Mouse (Mus musculus): ENCODE data around the gene Cldn13. TPM values are rescaled to one million over a fixed set of nuclear protein-coding genes. Genes with fewer than 3 reads are reported as not detected.

Gene Cldn13
- total RNA-seq, 1 experiment, result not detected

DNA sequence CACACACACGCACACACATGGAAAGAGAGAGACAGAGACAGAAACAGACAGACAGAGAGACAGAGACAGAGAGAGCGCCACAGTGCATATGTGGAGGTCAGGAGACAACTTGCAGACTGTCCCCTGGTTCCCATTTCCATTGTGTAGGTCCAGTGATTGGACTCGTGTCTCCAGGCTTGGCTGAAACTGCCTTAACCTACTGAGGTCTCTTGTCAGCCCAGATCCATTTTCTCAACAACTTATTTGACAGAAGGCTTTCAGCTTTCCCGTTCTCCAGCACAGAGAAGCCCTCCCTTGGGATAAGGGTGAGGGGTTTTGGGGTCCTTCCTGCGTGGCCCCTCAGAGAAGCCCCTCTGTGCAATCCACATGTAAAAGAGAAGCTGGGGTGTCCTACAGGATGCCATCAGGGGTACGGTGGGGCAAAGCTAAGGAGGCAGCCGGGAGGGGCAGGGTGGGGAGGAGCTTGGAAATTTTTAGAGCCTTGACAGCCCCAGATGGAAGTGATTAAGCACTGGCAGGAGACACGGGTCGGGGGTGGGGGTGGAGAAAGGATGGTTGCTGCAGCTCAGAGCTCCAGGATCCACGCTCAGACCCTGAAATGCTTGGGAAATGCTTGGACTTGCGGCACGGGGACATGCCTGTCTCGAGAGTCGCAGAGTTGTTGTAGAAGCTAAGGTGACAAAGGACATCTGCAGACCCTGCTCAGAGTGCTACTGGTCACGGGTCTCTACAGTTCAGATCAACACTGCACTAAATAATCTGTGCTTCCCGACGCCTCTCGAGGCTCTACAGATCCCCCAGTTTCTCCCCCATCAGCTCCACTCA is 47.8 kb downstream of the Cldn13 start:
- Histone ChIP-seq H3K36me3 (ENCODE audit: control insufficient read depth, insufficient read depth, low read length, poor library complexity, severe bottlenecking) (no peaks in the 10 kb centered on the region), H3K4me1 (ENCODE audit: control insufficient read depth in 2 of 2, insufficient read depth in 2 of 2, low read length in 2 of 2, poor library complexity in 1 of 2) (no peaks in the 10 kb centered on the region), H3K9ac (ENCODE audit: insufficient read depth, low read depth, low read length, poor library complexity, severe bottlenecking) (no peak overlapping the region), H3K27ac (ENCODE audit: insufficient read depth, low read depth, low read length, poor library complexity, severe bottlenecking) (no peak overlapping the region), H3K4me3 (ENCODE audit: insufficient read depth in 1 of 2, low read depth in 1 of 2, low read length in 2 of 2, poor library complexity in 1 of 2, severe bottlenecking in 1 of 2) (no peak overlapping the region), H3K9me3 (ENCODE audit: control insufficient read depth, insufficient read depth, low read depth, low read length) (no peaks in the 10 kb centered on the region)
- DNase-seq (ENCODE audit: low read depth, low spot score), result no peak
- TF ChIP-seq MAFK (IDR thresholded peaks at IDR 0.05; ENCODE audit: insufficient read depth, low read depth, low read length), result no peak
- TF ChIP-seq ZNF384 (IDR thresholded peaks at IDR 0.05; ENCODE audit: low read depth, low read length), result no peak
- no peak for TF ChIP-seq HCFC1 (IDR thresholded peaks at IDR 0.05; ENCODE audit: borderline replicate concordance, insufficient read depth, low read length)
- no peak for TF ChIP-seq CHD2 (IDR thresholded peaks at IDR 0.05; ENCODE audit: low read depth, low read length)
- TF ChIP-seq ZC3H11A (IDR thresholded peaks at IDR 0.05; ENCODE audit: borderline replicate concordance, low read depth, low read length), result no peak
- in situ Hi-C loops (cut with MboI; ENCODE audit: low sequenced_read_pairs in 2 of 2, unreplicated experiment in 2 of 2), result no loop called here

DNA sequence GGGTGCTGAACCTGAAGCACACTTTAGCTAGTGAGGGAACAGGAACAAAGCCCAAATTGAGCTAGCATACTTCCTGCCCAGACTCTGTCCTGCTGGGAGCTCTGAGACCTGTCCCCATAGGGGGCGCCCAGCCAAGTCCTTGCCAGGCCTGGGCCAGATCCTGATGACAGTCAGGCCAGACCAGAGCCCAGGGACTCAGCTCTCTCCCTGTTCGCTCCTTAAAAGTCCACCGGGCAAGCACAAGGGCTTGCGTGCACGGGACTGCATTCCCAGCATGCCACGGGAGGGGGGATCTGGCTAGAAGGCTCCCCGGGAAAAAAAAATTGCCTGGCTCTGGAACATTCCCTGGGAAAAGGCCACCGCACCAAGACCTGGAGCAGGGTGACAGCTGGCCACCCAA is 50.2 kb downstream of the Cldn13 start:
- Histone ChIP-seq H3K27ac (ENCODE audit: insufficient read depth, low read depth, low read length, poor library complexity, severe bottlenecking) (no peak overlapping the region), H3K36me3 (ENCODE audit: control insufficient read depth, insufficient read depth, low read length, poor library complexity, severe bottlenecking) (no peaks in the 10 kb centered on the region), H3K4me1 (ENCODE audit: control insufficient read depth in 2 of 2, insufficient read depth in 2 of 2, low read length in 2 of 2, poor library complexity in 1 of 2) (peaks cover 0 to 2% of the 10 kb centered on the region in 2 experiments; a peak in 2 of 4 replicates), H3K4me3 (ENCODE audit: insufficient read depth in 1 of 2, low read depth in 1 of 2, low read length in 2 of 2, poor library complexity in 1 of 2, severe bottlenecking in 1 of 2) (no peak overlapping the region), H3K9ac (ENCODE audit: insufficient read depth, low read depth, low read length, poor library complexity, severe bottlenecking) (no peak overlapping the region), H3K9me3 (ENCODE audit: control insufficient read depth, insufficient read depth, low read depth, low read length) (no peaks in the 10 kb centered on the region)
- in situ Hi-C loops (cut with MboI; ENCODE audit: low sequenced_read_pairs in 2 of 2, unreplicated experiment in 2 of 2), result no loop called here
- no peak for DNase-seq (ENCODE audit: low read depth, low spot score)
- TF ChIP-seq HCFC1 (IDR thresholded peaks at IDR 0.05; ENCODE audit: borderline replicate concordance, insufficient read depth, low read length), result no peak
- no peak for TF ChIP-seq ZNF384 (IDR thresholded peaks at IDR 0.05; ENCODE audit: low read depth, low read length)
- no peak for TF ChIP-seq MAFK (IDR thresholded peaks at IDR 0.05; ENCODE audit: insufficient read depth, low read depth, low read length)
- no peak for TF ChIP-seq CHD2 (IDR thresholded peaks at IDR 0.05; ENCODE audit: low read depth, low read length)
- no peak for TF ChIP-seq ZC3H11A (IDR thresholded peaks at IDR 0.05; ENCODE audit: borderline replicate concordance, low read depth, low read length)

Other genes with a start within 250 kb of the Cldn13 start
- gene Limk1, start 226.9 kb downstream of the Cldn13 start, total RNA-seq (2012; rRNA removed), result 14.0 and 15.9 TPM in 2 replicates
- 0.85 and 0.98 TPM in 2 replicates for gene Eln, start 168.2 kb downstream of the Cldn13 start, total RNA-seq (2012; rRNA removed)
- not detected in 2 replicates for gene Tmem270, start 8.8 kb downstream of the Cldn13 start, total RNA-seq (2012; rRNA removed)
- 15.6 and 17.3 TPM in 2 replicates for gene Mettl27, start 16.8 kb upstream of the Cldn13 start, total RNA-seq (2012; rRNA removed)
- gene Cldn4, start 31.4 kb upstream of the Cldn13 start, total RNA-seq (2012; rRNA removed), result 150 and 350 TPM in 2 replicates
- gene Cldn3, start 70.7 kb upstream of the Cldn13 start, total RNA-seq (2012; rRNA removed), result 8.4 and 24.1 TPM in 2 replicates
- 64.8 and 105 TPM in 2 replicates for gene Abhd11, start 93.6 kb upstream of the Cldn13 start, total RNA-seq (2012; rRNA removed)
- gene Stx1a, start 108.0 kb upstream of the Cldn13 start, total RNA-seq (2012; rRNA removed), result 9.5 and 14.6 TPM in 2 replicates
- gene Dnajc30, start 148.7 kb upstream of the Cldn13 start, total RNA-seq (2012; rRNA removed), result 6.2 and 8.3 TPM in 2 replicates
- gene Bud23, start 149.4 kb upstream of the Cldn13 start, total RNA-seq (2012; rRNA removed), result 110 and 112 TPM in 2 replicates
- gene Vps37d, start 162.7 kb upstream of the Cldn13 start, total RNA-seq (2012; rRNA removed), result 2.0 and 3.0 TPM in 2 replicates
- gene Mlxipl, start 174.4 kb upstream of the Cldn13 start, total RNA-seq (2012; rRNA removed), result 7.6 and 11.7 TPM in 2 replicates
- 49.6 and 99.0 TPM in 2 replicates for gene Tbl2, start 234.1 kb upstream of the Cldn13 start, total RNA-seq (2012; rRNA removed)

Measured in ES-E14 (cell line).